Mouse (Mus musculus) intestine, embryonic 15.5 days (tissue): ENCODE results near the gene Ugt1a7c. TPM values are rescaled to one million over a fixed set of nuclear protein-coding genes. Genes with fewer than 3 reads are reported as not detected.

Source experiments
- ATAC-seq: fragments of 200-750 bp; cut with Nextera tagmentation; 2 replicates; pipeline ENCODE4 v1.8.0; 2017; ENCODE audit warnings: moderate TSS enrichment, moderate library complexity
- H3K27ac ChIP-seq: fragments of 300-500 bp; sonication (generic); 2 replicates; pipeline ENCODE4 v1.5.1; 2015; ENCODE audit warnings: mild to moderate bottlenecking, inconsistent platforms
- H3K27me3 ChIP-seq: fragments of 300-500 bp; sonication (generic); replicated peaks from 2 replicates; pipeline ENCODE4 v1.6.1; 2015; ENCODE audit warnings: inconsistent platforms
- H3K36me3 ChIP-seq: fragments of 300-500 bp; sonication (generic); 2 replicates; pipeline ENCODE4 v1.6.1; 2015; ENCODE audit warnings: inconsistent platforms
- H3K4me1 ChIP-seq: fragments of 300-500 bp; sonication (generic); replicated peaks from 2 replicates; pipeline ENCODE4 v1.6.1; 2015; ENCODE audit warnings: inconsistent platforms
- H3K4me2 ChIP-seq: fragments of 300-500 bp; sonication (generic); replicated peaks from 2 replicates; pipeline ENCODE4 v1.6.1; 2015; ENCODE audit warnings: mild to moderate bottlenecking, inconsistent platforms
- H3K4me3 ChIP-seq: fragments of 300-500 bp; sonication (generic); replicated peaks from 2 replicates; pipeline ENCODE4 v1.5.1; 2015; ENCODE audit warnings: inconsistent platforms
- H3K9ac ChIP-seq: fragments of 300-500 bp; sonication (generic); 2 replicates; pipeline ENCODE4 v1.6.1; 2015; ENCODE audit warnings: inconsistent platforms
- H3K9me3 ChIP-seq: fragments of 300-500 bp; sonication (generic); 2 replicates; pipeline ENCODE4 v1.6.1; 2016; ENCODE audit warnings: inconsistent platforms
- WGBS: fragments of 180-500 bp; shearing (Covaris S2); methylation state at CpG from one replicate; pipeline ENCODE4 v1.1.7; 2015; 5-methylcytosine and 5-hydroxymethylcytosine counted together
- polyA plus RNA-seq: library from polyadenylated mRNA; unstranded; fragments of >200 nt; fragmentation: Nextera tagmentation; extraction: Ambion mirVana; gene quantifications from 2 replicates; pipeline ENCODE4 v1.2.1, GENCODE M21; 2015

Ugt1a7c gene
- polyA plus RNA-seq, 1 experiment from 2014 or later: 49.1 TPM

DNA sequence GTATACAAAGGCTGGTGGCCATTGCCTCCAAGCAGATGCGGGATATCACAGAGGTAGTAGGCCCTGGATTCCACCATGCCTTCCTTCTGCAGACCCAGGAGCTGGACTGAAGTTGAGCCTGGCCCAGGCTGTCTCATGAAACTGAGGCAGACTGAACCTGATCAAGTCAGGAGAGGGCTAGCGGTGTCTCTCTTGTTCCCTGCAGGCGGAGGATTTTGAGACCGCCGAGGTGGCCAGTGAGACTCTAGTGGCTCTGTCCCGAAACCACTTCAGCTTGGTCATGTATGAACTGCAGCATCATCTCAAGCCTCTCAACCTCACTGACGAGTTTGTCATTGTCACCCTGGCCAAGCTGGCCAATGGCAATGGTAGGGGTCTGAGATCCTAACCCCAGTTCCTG lies 135.6 kb downstream of the Ugt1a7c start:
- Histone ChIP-seq H3K4me3 (no peak overlapping the region), H3K9ac (no peak overlapping the region), H3K4me1 (no peaks in the 10 kb centered on the region), H3K9me3 (peaks cover 45% of the 10 kb centered on the region), H3K36me3 (no peaks in the 10 kb centered on the region), H3K27me3 (no peaks in the 10 kb centered on the region), H3K27ac (no peak overlapping the region), H3K4me2 (no peak overlapping the region)
- no peak for ATAC-seq
- 72% methylated on average over 7 of the region's 7 CpGs for WGBS

DNA sequence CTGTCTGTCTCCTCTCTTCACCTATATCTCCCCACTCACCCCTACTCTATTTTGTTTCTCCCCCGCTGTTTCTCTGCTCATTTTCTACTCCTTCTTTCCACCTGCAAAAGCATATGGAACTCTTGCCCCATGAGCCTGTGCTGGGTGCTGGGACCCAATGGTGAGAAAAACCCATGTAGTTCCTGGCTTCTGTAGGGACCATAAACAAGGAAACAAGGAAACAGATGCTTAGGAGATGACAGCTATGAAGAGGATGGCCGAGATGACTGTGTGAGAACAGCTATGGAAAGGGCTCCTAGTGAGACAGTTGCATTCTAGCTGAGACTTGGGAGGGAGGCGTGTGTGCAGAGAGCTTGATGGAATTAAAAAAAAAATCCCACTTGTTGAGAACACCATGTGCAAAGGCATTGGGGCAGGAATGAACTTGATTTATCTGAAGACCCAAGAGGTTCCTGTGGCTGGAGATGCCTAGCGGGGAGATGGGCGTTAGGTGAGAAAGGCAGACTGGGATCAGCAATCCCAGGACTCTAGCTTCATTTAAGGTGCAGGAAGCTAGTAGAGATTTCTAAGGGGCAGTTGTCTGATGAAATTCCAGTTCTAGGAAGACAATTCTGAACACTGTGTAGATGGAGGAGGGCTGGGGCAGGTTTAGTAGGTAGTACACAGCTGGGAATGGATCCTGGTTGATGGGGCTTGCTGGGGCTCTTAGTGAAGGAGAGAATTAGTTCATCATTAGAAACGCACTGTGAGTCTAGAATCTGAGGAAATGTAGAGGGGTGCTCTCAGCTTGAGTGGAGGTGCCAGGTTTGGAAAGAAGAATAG lies 136.3 kb downstream of the Ugt1a7c start:
- 77% methylated on average over 6 of the region's 6 CpGs for WGBS
- ATAC-seq: no peak
- peaks cover 43% of the 10 kb centered on the region for H3K9me3 ChIP-seq

DNA sequence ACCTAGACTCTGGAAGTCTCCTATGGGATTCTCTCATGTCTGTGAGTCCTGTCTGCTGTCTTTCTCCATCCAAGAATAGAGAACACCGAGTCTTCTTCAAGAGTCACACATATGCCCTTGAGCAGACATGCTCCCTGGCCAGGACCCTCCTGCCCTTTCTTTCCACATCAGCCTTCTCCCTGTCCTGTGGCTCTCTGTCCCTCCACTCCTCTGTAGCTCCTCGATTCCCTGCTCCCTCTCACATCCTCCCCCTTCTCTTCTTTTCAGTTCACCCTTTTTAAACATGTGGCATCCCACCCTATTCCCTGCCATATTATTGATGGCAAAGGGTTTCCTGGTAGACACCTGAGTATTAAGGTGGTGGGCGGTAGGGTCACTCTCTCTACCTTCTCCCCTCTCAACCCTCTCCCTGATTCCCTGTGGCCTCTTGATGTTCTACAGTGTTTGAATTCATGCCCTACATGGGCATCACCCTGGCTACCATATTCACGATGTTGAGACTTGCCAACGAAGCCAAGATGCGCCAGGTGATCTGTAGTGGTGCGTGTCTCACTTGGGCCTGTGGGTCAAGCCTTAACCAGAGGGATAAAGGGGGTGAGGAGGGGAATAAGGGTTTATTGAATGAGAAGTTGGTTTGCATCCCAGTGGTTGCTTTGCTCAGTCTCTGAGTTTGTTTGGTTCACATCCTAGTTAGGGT lies 137.1 kb downstream of the Ugt1a7c start:
- H3K4me3 ChIP-seq: no peak overlapping the region
- no peaks in the 10 kb centered on the region for H3K27me3 ChIP-seq
- H3K36me3 ChIP-seq: no peaks in the 10 kb centered on the region
- H3K9me3 ChIP-seq: peaks cover 35% of the 10 kb centered on the region
- H3K27ac ChIP-seq: no peak overlapping the region
- H3K4me2 ChIP-seq: no peak overlapping the region
- no peak overlapping the region for H3K9ac ChIP-seq
- no peak for ATAC-seq
- WGBS: 68% methylated on average over 7 of the region's 7 CpGs
- H3K4me1 ChIP-seq: no peaks in the 10 kb centered on the region

More for the DNA sequence above, 136.3 kb downstream of the Ugt1a7c start:
- no peak overlapping the region for H3K27ac ChIP-seq
- H3K4me2 ChIP-seq: no peak overlapping the region
- H3K36me3 ChIP-seq: no peaks in the 10 kb centered on the region
- no peak overlapping the region for H3K4me3 ChIP-seq
- H3K27me3 ChIP-seq: no peaks in the 10 kb centered on the region
- no peak overlapping the region for H3K9ac ChIP-seq
- H3K4me1 ChIP-seq: no peaks in the 10 kb centered on the region

DNA sequence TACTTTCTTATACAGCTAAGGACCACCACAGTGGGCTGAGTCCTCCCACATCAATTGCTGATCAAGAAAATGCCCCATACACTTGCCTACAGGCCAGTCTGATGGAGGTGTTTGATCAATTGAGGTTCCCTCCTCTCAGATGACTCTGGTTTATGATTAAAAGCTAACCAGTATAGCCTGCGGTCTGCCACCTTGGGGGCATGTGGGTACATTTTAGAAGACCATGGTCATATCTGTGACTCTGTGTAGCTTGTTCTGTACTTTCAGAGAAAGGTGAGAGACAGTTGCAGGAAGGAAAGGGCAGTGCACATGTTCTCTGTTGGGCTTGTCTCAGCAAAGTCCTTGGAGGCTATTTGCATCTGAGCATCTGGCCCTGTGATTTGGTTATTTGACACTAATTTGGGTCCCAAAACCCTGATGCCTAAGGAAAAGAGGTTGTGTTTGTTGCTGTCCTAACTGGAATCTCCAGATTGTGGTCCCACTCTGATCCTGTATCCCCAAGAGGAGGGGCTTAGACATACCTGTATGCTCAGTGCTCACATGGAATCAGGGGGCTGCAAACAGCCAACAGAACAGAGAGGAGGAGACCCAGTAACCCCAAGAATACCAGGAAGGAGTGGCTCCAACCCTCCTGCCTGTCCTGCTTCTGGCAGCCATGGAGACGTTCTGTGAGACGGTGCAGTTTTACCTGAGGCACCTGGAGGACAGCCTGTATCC lies 138.0 kb downstream of the Ugt1a7c start:
- no peak overlapping the region for H3K9ac ChIP-seq
- peaks cover 32% of the 10 kb centered on the region for H3K9me3 ChIP-seq
- WGBS: 52% methylated on average over 3 of the region's 3 CpGs
- no peak for ATAC-seq
- H3K27ac ChIP-seq: no peak overlapping the region
- H3K4me1 ChIP-seq: no peaks in the 10 kb centered on the region
- no peaks in the 10 kb centered on the region for H3K36me3 ChIP-seq
- H3K27me3 ChIP-seq: no peaks in the 10 kb centered on the region
- no peak overlapping the region for H3K4me3 ChIP-seq
- H3K4me2 ChIP-seq: no peak overlapping the region

DNA sequence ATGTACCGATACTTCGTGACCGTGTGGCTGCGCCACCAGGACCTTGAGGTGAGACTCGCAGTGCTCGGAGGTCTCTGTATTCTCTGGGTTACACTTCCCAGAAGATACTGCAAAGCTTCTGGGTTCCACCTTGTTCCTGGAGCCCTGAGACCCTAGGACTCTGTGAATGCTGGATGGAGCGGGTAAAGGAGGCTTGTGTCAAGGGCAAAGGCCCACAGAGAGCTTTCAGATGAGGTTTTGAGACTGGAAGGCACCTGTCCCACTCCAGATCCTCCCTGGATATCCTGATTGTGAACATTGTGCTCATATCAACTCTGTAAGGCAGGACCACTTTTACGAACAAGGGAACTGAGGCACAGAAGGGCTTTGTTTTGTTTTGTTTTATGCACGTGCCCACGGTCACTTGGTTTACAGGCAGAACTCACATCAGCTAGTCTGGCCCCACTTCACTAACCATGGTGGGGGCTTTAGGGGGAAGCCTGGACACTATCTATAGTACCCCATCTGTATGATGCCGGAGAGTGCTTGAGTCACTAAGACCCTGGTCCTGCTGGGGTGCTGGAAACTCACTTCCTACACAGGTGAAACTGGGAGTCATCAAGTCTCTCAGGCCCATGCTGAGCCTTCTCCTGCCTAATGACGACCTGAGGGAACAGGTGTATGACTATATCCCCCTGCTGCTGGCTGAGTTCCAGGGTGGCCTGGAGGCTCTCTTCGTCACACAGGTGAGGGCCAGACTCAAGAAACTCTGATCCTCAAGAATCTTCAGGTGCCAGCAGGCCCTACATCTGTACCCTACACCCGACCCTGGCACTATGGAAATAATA lies 138.8 kb downstream of the Ugt1a7c start:
- Histone ChIP-seq H3K36me3 (no peaks in the 10 kb centered on the region), H3K9me3 (peaks cover 35% of the 10 kb centered on the region), H3K4me3 (no peak overlapping the region), H3K4me2 (no peak overlapping the region), H3K27ac (no peak overlapping the region), H3K4me1 (no peaks in the 10 kb centered on the region), H3K27me3 (no peaks in the 10 kb centered on the region), H3K9ac (no peak overlapping the region)
- WGBS: 68% methylated on average over 14 of the region's 14 CpGs
- no peak for ATAC-seq

DNA sequence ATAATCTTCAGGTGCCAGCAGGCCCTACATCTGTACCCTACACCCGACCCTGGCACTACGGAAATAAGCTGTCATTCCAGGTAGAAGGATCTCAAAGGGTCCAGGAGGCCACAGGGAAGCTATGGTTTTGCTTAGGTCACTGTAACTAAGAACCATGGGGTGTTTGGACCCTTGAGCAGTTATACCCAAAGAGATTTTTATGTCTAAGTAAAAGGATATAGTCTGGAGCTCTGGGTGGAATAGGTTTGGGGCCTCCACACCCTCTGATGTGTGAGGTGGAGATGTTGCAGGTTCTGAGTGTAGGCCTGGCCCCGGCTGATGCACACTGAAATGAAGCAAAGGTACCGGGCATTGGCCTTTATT lies 139.4 kb downstream of the Ugt1a7c start:
- 65% methylated on average over 4 of the region's 4 CpGs for WGBS
- Histone ChIP-seq H3K9me3 (peaks cover 36% of the 10 kb centered on the region), H3K27me3 (no peaks in the 10 kb centered on the region), H3K4me2 (no peak overlapping the region), H3K4me1 (no peaks in the 10 kb centered on the region), H3K4me3 (no peak overlapping the region), H3K27ac (no peak overlapping the region), H3K36me3 (no peaks in the 10 kb centered on the region), H3K9ac (no peak overlapping the region)
- no peak for ATAC-seq

DNA sequence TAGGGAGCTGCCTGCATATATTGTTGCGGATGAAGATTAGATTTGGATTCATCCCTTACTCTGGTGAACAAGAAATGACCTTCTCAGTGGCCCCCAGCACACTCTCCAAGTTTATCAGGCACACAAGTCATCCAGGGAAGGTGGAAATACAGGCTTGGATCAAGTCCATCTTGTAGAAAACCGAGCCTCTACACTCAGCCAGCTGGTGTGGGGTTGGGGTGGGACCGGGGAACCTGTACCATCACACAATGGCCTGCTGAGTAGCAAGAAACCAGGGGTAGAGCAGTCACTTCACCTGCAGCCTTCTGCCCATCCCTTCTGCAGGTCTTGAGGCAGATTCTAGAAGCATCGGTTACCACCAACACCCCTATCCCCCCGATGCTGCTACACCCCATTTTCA lies 139.8 kb downstream of the Ugt1a7c start:
- WGBS: 42% methylated on average over 5 of the region's 5 CpGs
- no peak overlapping the region for H3K4me3 ChIP-seq
- H3K9me3 ChIP-seq: peaks cover 34% of the 10 kb centered on the region
- no peak overlapping the region for H3K27ac ChIP-seq
- no peaks in the 10 kb centered on the region for H3K4me1 ChIP-seq
- ATAC-seq: no peak
- no peaks in the 10 kb centered on the region for H3K36me3 ChIP-seq
- no peaks in the 10 kb centered on the region for H3K27me3 ChIP-seq
- H3K4me2 ChIP-seq: no peak overlapping the region
- no peak overlapping the region for H3K9ac ChIP-seq

DNA sequence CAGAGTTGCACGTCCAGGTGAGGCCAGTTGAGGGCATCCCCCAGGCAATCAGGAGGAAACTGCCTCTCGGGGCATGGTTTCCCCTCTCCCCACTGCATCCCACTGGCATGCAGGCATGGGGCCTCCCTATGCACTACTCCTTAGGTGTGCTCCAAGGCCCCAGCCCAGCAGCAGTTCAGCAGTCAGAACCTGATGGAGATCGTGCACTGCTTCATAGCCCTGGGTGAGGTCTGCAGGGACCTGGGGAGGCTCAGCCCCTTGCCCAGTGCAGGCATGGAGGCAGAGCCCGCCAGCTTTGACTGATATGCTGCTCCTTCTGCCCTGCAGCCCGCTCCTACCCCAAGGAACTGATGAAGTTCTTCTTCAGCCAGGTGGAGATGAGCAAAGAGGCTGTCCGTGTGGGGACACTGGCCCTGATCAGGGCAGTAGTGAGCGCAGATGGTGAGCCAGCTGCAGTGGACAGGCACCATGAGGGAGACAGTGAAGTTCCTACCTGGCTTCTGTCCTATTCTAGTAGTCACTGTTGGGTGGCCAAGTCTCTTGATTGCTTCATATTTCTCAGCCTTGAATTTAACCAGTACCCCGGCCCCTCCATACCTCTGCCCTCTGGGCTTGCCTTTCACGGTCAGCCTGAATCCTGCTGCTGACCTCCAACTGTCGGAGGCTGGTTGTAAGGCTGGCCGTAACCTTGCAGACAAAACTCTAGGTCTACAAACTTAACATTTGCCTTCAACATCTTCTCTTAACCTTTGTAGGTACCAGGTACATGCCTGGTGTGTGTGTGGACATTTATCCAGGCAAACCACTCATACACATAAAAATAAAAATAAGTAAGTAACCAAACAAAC lies 140.4 kb downstream of the Ugt1a7c start:
- ATAC-seq: no peak
- Histone ChIP-seq H3K27me3 (no peaks in the 10 kb centered on the region), H3K27ac (no peak overlapping the region), H3K4me2 (no peak overlapping the region), H3K9me3 (peaks cover 38% of the 10 kb centered on the region), H3K4me3 (no peak overlapping the region), H3K36me3 (no peaks in the 10 kb centered on the region), H3K9ac (no peak overlapping the region), H3K4me1 (no peaks in the 10 kb centered on the region)
- WGBS: 63% methylated on average over 11 of the region's 11 CpGs

DNA sequence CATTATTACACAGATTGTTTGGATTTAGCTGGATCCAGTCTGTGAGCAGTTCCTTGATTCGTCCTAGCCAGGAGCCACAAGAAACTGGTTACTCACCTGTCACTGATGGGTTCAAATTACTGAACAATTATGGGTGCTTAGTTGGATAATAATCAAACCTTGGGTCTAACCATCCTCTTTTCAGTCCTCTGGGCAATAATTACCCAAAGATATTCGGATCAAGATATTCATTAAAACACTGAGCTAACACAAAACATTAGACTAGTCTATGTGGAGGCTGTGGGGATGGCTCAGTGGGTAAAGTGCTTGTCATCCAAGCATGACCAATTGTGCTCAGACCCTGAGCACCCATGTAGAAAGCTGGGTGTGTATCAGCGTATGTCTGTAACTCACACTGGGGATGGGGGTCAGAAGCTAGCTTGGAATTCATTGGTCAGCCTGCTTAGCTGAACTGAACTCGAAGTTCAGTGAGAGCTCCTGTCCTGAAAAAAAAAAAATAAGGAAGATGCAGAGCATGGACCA lies 141.1 kb downstream of the Ugt1a7c start:
- Histone ChIP-seq H3K27ac (no peak overlapping the region), H3K9me3 (peaks cover 44% of the 10 kb centered on the region), H3K36me3 (no peaks in the 10 kb centered on the region), H3K4me1 (no peaks in the 10 kb centered on the region), H3K4me3 (no peak overlapping the region), H3K9ac (no peak overlapping the region), H3K27me3 (no peaks in the 10 kb centered on the region), H3K4me2 (no peak overlapping the region)
- 62% methylated on average over 4 of the region's 4 CpGs for WGBS
- ATAC-seq: no peak

DNA sequence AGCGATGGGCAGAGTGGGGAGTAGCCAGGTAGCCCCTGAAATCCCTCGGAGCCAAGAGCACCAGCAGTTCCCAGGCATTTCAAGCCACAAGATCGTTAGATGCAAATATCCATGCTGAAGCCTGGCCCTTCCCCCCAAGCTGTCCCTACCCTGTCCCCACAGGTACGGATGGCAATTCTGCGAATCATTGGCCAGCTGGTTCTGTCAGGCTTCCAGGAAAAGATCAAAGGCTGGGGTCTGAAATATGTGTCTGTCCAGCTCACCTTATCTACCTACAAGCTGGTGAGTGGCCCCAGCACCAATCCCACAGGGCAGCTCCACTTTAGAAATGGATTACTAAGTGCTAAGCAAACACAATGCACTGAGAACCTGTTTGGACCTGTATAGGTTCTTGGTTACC lies 142.4 kb downstream of the Ugt1a7c start:
- no peaks in the 10 kb centered on the region for H3K4me1 ChIP-seq
- no peak overlapping the region for H3K9ac ChIP-seq
- no peak overlapping the region for H3K4me3 ChIP-seq
- H3K27me3 ChIP-seq: no peaks in the 10 kb centered on the region
- H3K4me2 ChIP-seq: no peak overlapping the region
- no peaks in the 10 kb centered on the region for H3K36me3 ChIP-seq
- 68% methylated on average over 5 of the region's 5 CpGs for WGBS
- ATAC-seq: peak; percentile 10; the same call in 1 of the 2 replicates
- H3K9me3 ChIP-seq: peaks cover 44% of the 10 kb centered on the region
- no peak overlapping the region for H3K27ac ChIP-seq

DNA sequence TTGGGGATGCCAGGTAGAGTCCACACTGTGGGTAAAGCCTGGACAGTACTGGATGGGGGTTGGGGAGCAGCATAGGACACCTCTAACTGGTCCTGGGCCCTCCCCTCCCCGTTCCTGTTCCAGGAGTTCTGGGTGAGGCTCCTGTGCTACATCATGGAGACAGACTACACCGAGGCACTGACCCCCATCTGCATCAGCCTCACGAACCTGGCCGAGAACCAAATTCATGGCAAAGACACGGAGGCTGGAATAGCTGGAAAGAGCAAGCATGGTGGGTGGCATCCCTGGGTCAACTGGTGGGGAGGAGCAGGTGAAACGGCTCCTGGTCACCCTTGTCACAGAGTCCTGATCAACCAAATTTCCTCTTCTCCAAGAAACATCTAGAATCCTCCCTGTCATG lies 143.9 kb downstream of the Ugt1a7c start:
- ATAC-seq: no peak
- H3K36me3 ChIP-seq: no peaks in the 10 kb centered on the region
- no peak overlapping the region for H3K27ac ChIP-seq
- no peaks in the 10 kb centered on the region for H3K27me3 ChIP-seq
- no peak overlapping the region for H3K9ac ChIP-seq
- no peak overlapping the region for H3K4me3 ChIP-seq
- H3K4me1 ChIP-seq: no peaks in the 10 kb centered on the region
- peaks cover 44% of the 10 kb centered on the region for H3K9me3 ChIP-seq
- 71% methylated on average over 6 of the region's 6 CpGs for WGBS
- no peak overlapping the region for H3K4me2 ChIP-seq
